Mouse (Mus musculus): Measurements from ENCODE around the gene A630095N17Rik. TPM values are rescaled to one million over a fixed set of nuclear protein-coding genes. Genes with fewer than 3 reads are reported as not detected.

Gene A630095N17Rik
- total and polyA plus RNA-seq, 2 experiments from 2014 or later, result 0.34 TPM; not detected in 1

GRCm38 (mm10) chr1:75190577-75190976 is 41.3 kb downstream of the A630095N17Rik start:
- H3K4me3 ChIP-seq (ENCODE audit: low read depth, low read length), result no peak overlapping the region
- 67% methylated on average over 2 of the region's 2 CpGs for WGBS

GRCm38 (mm10) chr1:75187914-75188483 is 43.9 kb downstream of the A630095N17Rik start:
- ATAC-seq (no peak), DNase-seq (no peak)
- Histone ChIP-seq H3K4me1 (ENCODE audit: insufficient read depth) (peaks cover 14% of the 10 kb centered on the region), H3K9me3 (ENCODE audit: low read length) (no peaks in the 10 kb centered on the region), H3K4me2 (ENCODE audit: low read depth) (no peak overlapping the region), H3K9ac (no peak overlapping the region), H3K36me3 (ENCODE audit: insufficient read depth) (peaks cover 62% of the 10 kb centered on the region), H3K4me3 (ENCODE audit: low read depth, low read length) (no peak overlapping the region), H3K27me3 (ENCODE audit: insufficient read depth, low read length) (no peaks in the 10 kb centered on the region), H3K27ac (ENCODE audit: low read depth, low read length) (no peak overlapping the region)
- no peak for TF ChIP-seq CTCF (IDR thresholded peaks at IDR 0.05; ENCODE audit: low read depth)
- WGBS, result 92% methylated on average over 2 of the region's 2 CpGs

More at GRCm38 (mm10) chr1:75190577-75190976, 41.3 kb downstream of the A630095N17Rik start:
- no peak for TF ChIP-seq CTCF (IDR thresholded peaks at IDR 0.05; ENCODE audit: low read depth)
- Histone ChIP-seq H3K9ac (peak overlapping the region; percentile 96; the same call in 1 of the 2 replicates), H3K4me2 (ENCODE audit: low read depth) (peak overlapping the region; percentile 89; the same call in 1 of the 2 replicates), H3K36me3 (ENCODE audit: insufficient read depth) (peaks cover 47% of the 10 kb centered on the region), H3K27me3 (ENCODE audit: insufficient read depth, low read length) (no peaks in the 10 kb centered on the region), H3K9me3 (ENCODE audit: low read length) (no peaks in the 10 kb centered on the region), H3K27ac (ENCODE audit: low read depth, low read length) (no peak overlapping the region), H3K4me1 (ENCODE audit: insufficient read depth) (peaks cover 19% of the 10 kb centered on the region)
- DNase-seq (no peak), ATAC-seq (no peak)

GRCm38 (mm10) chr1:75187126-75187525 is 44.8 kb downstream of the A630095N17Rik start:
- TF ChIP-seq CTCF (IDR thresholded peaks at IDR 0.05; ENCODE audit: low read depth), result no peak
- no peak overlapping the region for H3K4me3 ChIP-seq (ENCODE audit: low read depth, low read length)
- H3K9ac ChIP-seq, result no peak overlapping the region
- ATAC-seq (no peak), DNase-seq (no peak)
- peaks cover 71% of the 10 kb centered on the region for H3K36me3 ChIP-seq (ENCODE audit: insufficient read depth)
- no peaks in the 10 kb centered on the region for H3K27me3 ChIP-seq (ENCODE audit: insufficient read depth, low read length)
- H3K9me3 ChIP-seq (ENCODE audit: low read length), result no peaks in the 10 kb centered on the region
- H3K27ac ChIP-seq (ENCODE audit: low read depth, low read length), result no peak overlapping the region
- peaks cover 9% of the 10 kb centered on the region for H3K4me1 ChIP-seq (ENCODE audit: insufficient read depth)
- H3K4me2 ChIP-seq (ENCODE audit: low read depth), result no peak overlapping the region

GRCm38 (mm10) chr1:75185495-75185894 is 46.4 kb downstream of the A630095N17Rik start:
- ATAC-seq (no peak), DNase-seq (no peak)
- no peak for TF ChIP-seq CTCF (IDR thresholded peaks at IDR 0.05; ENCODE audit: low read depth)
- Histone ChIP-seq H3K4me3 (ENCODE audit: low read depth, low read length) (no peak overlapping the region), H3K9ac (no peak overlapping the region), H3K27ac (ENCODE audit: low read depth, low read length) (no peak overlapping the region), H3K9me3 (ENCODE audit: low read length) (no peaks in the 10 kb centered on the region), H3K4me2 (ENCODE audit: low read depth) (no peak overlapping the region), H3K4me1 (ENCODE audit: insufficient read depth) (peaks cover 1% of the 10 kb centered on the region; the same call in 1 of the 2 replicates), H3K27me3 (ENCODE audit: insufficient read depth, low read length) (no peaks in the 10 kb centered on the region), H3K36me3 (ENCODE audit: insufficient read depth) (peaks cover 78% of the 10 kb centered on the region)
- WGBS, result 88% methylated on average over 11 of the region's 11 CpGs

GRCm38 (mm10) chr1:75182160-75182559 is 49.7 kb downstream of the A630095N17Rik start:
- ATAC-seq (no peak), DNase-seq (no peak)
- Histone ChIP-seq H3K36me3 (ENCODE audit: insufficient read depth) (peaks cover 60% of the 10 kb centered on the region), H3K9me3 (ENCODE audit: low read length) (no peaks in the 10 kb centered on the region), H3K4me2 (ENCODE audit: low read depth) (no peak overlapping the region), H3K9ac (no peak overlapping the region), H3K4me3 (ENCODE audit: low read depth, low read length) (no peak overlapping the region), H3K27ac (ENCODE audit: low read depth, low read length) (no peak overlapping the region), H3K27me3 (ENCODE audit: insufficient read depth, low read length) (no peaks in the 10 kb centered on the region), H3K4me1 (ENCODE audit: insufficient read depth) (peaks cover 14% of the 10 kb centered on the region)
- 77% methylated on average over 4 of the region's 4 CpGs for WGBS
- peak; percentile 21; the same call in 1 of the 2 replicates for TF ChIP-seq CTCF (IDR thresholded peaks at IDR 0.05; ENCODE audit: low read depth)

GRCm38 (mm10) chr1:75181377-75181870 is 50.5 kb downstream of the A630095N17Rik start:
- DNase-seq (no peak), ATAC-seq (no peak)
- Histone ChIP-seq H3K4me3 (ENCODE audit: low read depth, low read length) (no peak overlapping the region), H3K27ac (ENCODE audit: low read depth, low read length) (no peak overlapping the region), H3K9ac (no peak overlapping the region), H3K36me3 (ENCODE audit: insufficient read depth) (peaks cover 59% of the 10 kb centered on the region), H3K27me3 (ENCODE audit: insufficient read depth, low read length) (no peaks in the 10 kb centered on the region), H3K9me3 (ENCODE audit: low read length) (no peaks in the 10 kb centered on the region), H3K4me1 (ENCODE audit: insufficient read depth) (peaks cover 14% of the 10 kb centered on the region), H3K4me2 (ENCODE audit: low read depth) (no peak overlapping the region)
- WGBS, result 74% methylated on average over 4 of the region's 4 CpGs
- TF ChIP-seq CTCF (IDR thresholded peaks at IDR 0.05; ENCODE audit: low read depth), result no peak

- H3K36me3 ChIP-seq (ENCODE audit: insufficient read depth), result peaks cover 58% of the 10 kb centered on the region
- WGBS, result 39% methylated on average over 7 of the region's 7 CpGs
- H3K4me2 ChIP-seq (ENCODE audit: low read depth), result peak overlapping the region; percentile 100
- TF ChIP-seq CTCF (IDR thresholded peaks at IDR 0.05; ENCODE audit: low read depth), result no peak
- ATAC-seq (no peak), DNase-seq (no peak)
- H3K4me1 ChIP-seq (ENCODE audit: insufficient read depth), result peaks cover 14% of the 10 kb centered on the region
- no peak overlapping the region for H3K27ac ChIP-seq (ENCODE audit: low read depth, low read length)
- H3K9ac ChIP-seq, result no peak overlapping the region
- H3K27me3 ChIP-seq (ENCODE audit: insufficient read depth, low read length), result no peaks in the 10 kb centered on the region
- H3K4me3 ChIP-seq (ENCODE audit: low read depth, low read length), result peak overlapping the region; percentile 58
- no peaks in the 10 kb centered on the region for H3K9me3 ChIP-seq (ENCODE audit: low read length)
These were observed 51.2 kb downstream of the A630095N17Rik start for GRCm38 (mm10) chr1:75180741-75181140.

All from forebrain, postnatal 0 days (tissue).